Mouse (Mus musculus): ENCODE measurements around the gene Gm11239. TPM values are rescaled to one million over a fixed set of nuclear protein-coding genes. Genes with fewer than 3 reads are reported as not detected.
"Not testable (repeated sequence)": the region's sequence is repeated elsewhere in the genome, so short reads cannot be mapped to it uniquely, and the experiment has no call there.

The Gm11239 gene
- not detected in 2 replicates for polyA plus RNA-seq (2014; fragmentation: Nextera tagmentation; extraction: Ambion mirVana)

GRCm38 (mm10) chr4:73668054-73668453, at the start of gene Gm11239:
TSS of gene Gm11239 (plus strand) at chr4:73668354.
- not testable (repeated sequence) for H3K27me3 ChIP-seq (ENCODE audit: control insufficient read depth, insufficient read depth, low read length); H3K4me2 ChIP-seq; ATAC-seq (ENCODE audit: low FRiP score); H3K4me1 ChIP-seq (ENCODE audit: control insufficient read depth, insufficient read depth, low read length); H3K9me3 ChIP-seq (ENCODE audit: control insufficient read depth, low read length); H3K9ac ChIP-seq (ENCODE audit: low read length); H3K4me3 ChIP-seq (ENCODE audit: low read depth, low read length); DNase-seq (ENCODE audit: low spot score, missing footprints); H3K36me3 ChIP-seq (ENCODE audit: control insufficient read depth, insufficient read depth, low read length); H3K27ac ChIP-seq (ENCODE audit: low read depth, low read length)
- no CpG with 5 or more reads among the region's 4 CpGs for WGBS

GRCm38 (mm10) chr4:73622684-73623083, 45.5 kb upstream of the Gm11239 start, which contains the start of gene Gm11237:
TSS of gene Gm11237 (plus strand) at chr4:73622984.
- no CpG with 5 or more reads among the region's 3 CpGs for WGBS
- not testable (repeated sequence) for DNase-seq (ENCODE audit: low spot score, missing footprints); H3K27me3 ChIP-seq (ENCODE audit: control insufficient read depth, insufficient read depth, low read length); H3K27ac ChIP-seq (ENCODE audit: low read depth, low read length); H3K9me3 ChIP-seq (ENCODE audit: control insufficient read depth, low read length); H3K4me3 ChIP-seq (ENCODE audit: low read depth, low read length); H3K36me3 ChIP-seq (ENCODE audit: control insufficient read depth, insufficient read depth, low read length); H3K4me2 ChIP-seq; H3K9ac ChIP-seq (ENCODE audit: low read length); H3K4me1 ChIP-seq (ENCODE audit: control insufficient read depth, insufficient read depth, low read length); ATAC-seq (ENCODE audit: low FRiP score)

- no CpG with 5 or more reads among the region's 4 CpGs for WGBS
- not testable (repeated sequence) for H3K36me3 ChIP-seq (ENCODE audit: control insufficient read depth, insufficient read depth, low read length); ATAC-seq (ENCODE audit: low FRiP score); H3K9me3 ChIP-seq (ENCODE audit: control insufficient read depth, low read length); DNase-seq (ENCODE audit: low spot score, missing footprints); H3K4me1 ChIP-seq (ENCODE audit: control insufficient read depth, insufficient read depth, low read length); H3K9ac ChIP-seq (ENCODE audit: low read length); H3K27ac ChIP-seq (ENCODE audit: low read depth, low read length); H3K4me2 ChIP-seq; H3K4me3 ChIP-seq (ENCODE audit: low read depth, low read length); H3K27me3 ChIP-seq (ENCODE audit: control insufficient read depth, insufficient read depth, low read length)
Measured at GRCm38 (mm10) chr4:73637821-73638220, 30.3 kb upstream of the Gm11239 start, which contains the start of gene Gm11236. TSS of gene Gm11236 (plus strand) at chr4:73638121.

GRCm38 (mm10) chr4:73661864-73662263, 6.3 kb upstream of the Gm11239 start:
- not testable (repeated sequence) for DNase-seq (ENCODE audit: low spot score, missing footprints); H3K36me3 ChIP-seq (ENCODE audit: control insufficient read depth, insufficient read depth, low read length); H3K4me1 ChIP-seq (ENCODE audit: control insufficient read depth, insufficient read depth, low read length); H3K9me3 ChIP-seq (ENCODE audit: control insufficient read depth, low read length); H3K4me3 ChIP-seq (ENCODE audit: low read depth, low read length); H3K9ac ChIP-seq (ENCODE audit: low read length); H3K27ac ChIP-seq (ENCODE audit: low read depth, low read length); H3K4me2 ChIP-seq; H3K27me3 ChIP-seq (ENCODE audit: control insufficient read depth, insufficient read depth, low read length); ATAC-seq (ENCODE audit: low FRiP score)
- WGBS = 91% methylated on average over 4 of the region's 4 CpGs

GRCm38 (mm10) chr4:73683216-73683615, 15.1 kb downstream of the Gm11239 start, which contains the start of gene Gm428:
TSS of gene Gm428 (plus strand) at chr4:73683516.
- WGBS = no CpG with 5 or more reads among the region's 4 CpGs

GRCm38 (mm10) chr4:73718761-73719160, 50.6 kb downstream of the Gm11239 start:
- no peaks in the 10 kb centered on the region for H3K36me3 ChIP-seq (ENCODE audit: control insufficient read depth, insufficient read depth, low read length)
- H3K9ac ChIP-seq (ENCODE audit: low read length) = no peak overlapping the region
- WGBS = 83% methylated on average over 1 of the region's 1 CpGs
- H3K9me3 ChIP-seq (ENCODE audit: control insufficient read depth, low read length) = no peaks in the 10 kb centered on the region
- H3K27ac ChIP-seq (ENCODE audit: low read depth, low read length) = no peak overlapping the region
- no peak overlapping the region for H3K4me3 ChIP-seq (ENCODE audit: low read depth, low read length)
- ATAC-seq (ENCODE audit: low FRiP score) (no peak), DNase-seq (ENCODE audit: low spot score, missing footprints) (no peak)
- no peak overlapping the region for H3K4me2 ChIP-seq
- H3K27me3 ChIP-seq (ENCODE audit: control insufficient read depth, insufficient read depth, low read length) = no peaks in the 10 kb centered on the region
- no peaks in the 10 kb centered on the region for H3K4me1 ChIP-seq (ENCODE audit: control insufficient read depth, insufficient read depth, low read length)

More at GRCm38 (mm10) chr4:73683216-73683615, 15.1 kb downstream of the Gm11239 start, which contains the start of gene Gm428:
- H3K4me1 ChIP-seq (ENCODE audit: control insufficient read depth, insufficient read depth, low read length); H3K9ac ChIP-seq (ENCODE audit: low read length); H3K9me3 ChIP-seq (ENCODE audit: control insufficient read depth, low read length); ATAC-seq (ENCODE audit: low FRiP score); H3K36me3 ChIP-seq (ENCODE audit: control insufficient read depth, insufficient read depth, low read length); H3K4me2 ChIP-seq; H3K4me3 ChIP-seq (ENCODE audit: low read depth, low read length); H3K27me3 ChIP-seq (ENCODE audit: control insufficient read depth, insufficient read depth, low read length); H3K27ac ChIP-seq (ENCODE audit: low read depth, low read length); DNase-seq (ENCODE audit: low spot score, missing footprints): not testable (repeated sequence)

GRCm38 (mm10) chr4:73719819-73720218, 51.7 kb downstream of the Gm11239 start:
- no peak for ATAC-seq (ENCODE audit: low FRiP score)
- Histone ChIP-seq H3K4me2 (no peak overlapping the region), H3K27ac (ENCODE audit: low read depth, low read length) (no peak overlapping the region), H3K9me3 (ENCODE audit: control insufficient read depth, low read length) (no peaks in the 10 kb centered on the region), H3K4me3 (ENCODE audit: low read depth, low read length) (no peak overlapping the region), H3K36me3 (ENCODE audit: control insufficient read depth, insufficient read depth, low read length) (no peaks in the 10 kb centered on the region), H3K4me1 (ENCODE audit: control insufficient read depth, insufficient read depth, low read length) (no peaks in the 10 kb centered on the region), H3K9ac (ENCODE audit: low read length) (no peak overlapping the region), H3K27me3 (ENCODE audit: control insufficient read depth, insufficient read depth, low read length) (no peaks in the 10 kb centered on the region)
- DNase-seq (ENCODE audit: low spot score, missing footprints) = no peak

Other genes starting within 250 kb of the Gm11239 start
- not detected in 2 replicates for gene Gm11238, start 60.5 kb upstream of the Gm11239 start, polyA plus RNA-seq (2014; fragmentation: Nextera tagmentation; extraction: Ambion mirVana)
- gene Gm11237, start 45.4 kb upstream of the Gm11239 start, polyA plus RNA-seq (2014; fragmentation: Nextera tagmentation; extraction: Ambion mirVana) = not detected in 2 replicates
- gene Gm11236, start 30.2 kb upstream of the Gm11239 start, polyA plus RNA-seq (2014; fragmentation: Nextera tagmentation; extraction: Ambion mirVana) = not detected in 2 replicates
- gene Gm428, start 15.2 kb downstream of the Gm11239 start, polyA plus RNA-seq (2014; fragmentation: Nextera tagmentation; extraction: Ambion mirVana) = not detected in 2 replicates
- 0.05 and 0.22 TPM in 2 replicates for gene Rasef, start 122.6 kb downstream of the Gm11239 start, polyA plus RNA-seq (2014; fragmentation: Nextera tagmentation; extraction: Ambion mirVana)
- not detected in 2 replicates for gene Gm11758, start 207.9 kb downstream of the Gm11239 start, polyA plus RNA-seq (2014; fragmentation: Nextera tagmentation; extraction: Ambion mirVana)
- not detected in 2 replicates for gene Gm11757, start 222.8 kb downstream of the Gm11239 start, polyA plus RNA-seq (2014; fragmentation: Nextera tagmentation; extraction: Ambion mirVana)
- gene Gm13871, start 237.6 kb downstream of the Gm11239 start, polyA plus RNA-seq (2014; fragmentation: Nextera tagmentation; extraction: Ambion mirVana) = not detected in 2 replicates

All from midbrain, embryonic 11.5 days (tissue).